Mouse (Mus musculus) liver, embryonic 16.5 days (tissue): ENCODE results near the gene Rnf180. TPM values are rescaled to one million over a fixed set of nuclear protein-coding genes. Genes with fewer than 3 reads are reported as not detected.
A peak's percentile ranks its signal among the peaks of the same experiment; 100 is the strongest.

Source experiments
- ATAC-seq: fragments of 200-750 bp; cut with Nextera tagmentation; 2 replicates; pipeline ENCODE4 v1.8.0; 2017; ENCODE audit warnings: low read depth, mild to moderate bottlenecking, moderate number of reproducible peaks, moderate library complexity
- H3K27ac ChIP-seq: fragments of 300-500 bp; sonication (generic); 2 replicates; pipeline ENCODE4 v1.5.1; 2014; ENCODE audit warnings: mild to moderate bottlenecking, low read length
- H3K27me3 ChIP-seq: fragments of 300-500 bp; sonication (generic); 2 replicates; pipeline ENCODE4 v1.6.1; 2014; ENCODE audit warnings: low read depth, low read length, mixed read lengths; ENCODE audit not compliant: control insufficient read depth, insufficient read depth
- H3K36me3 ChIP-seq: fragments of 300-500 bp; sonication (generic); 2 replicates; pipeline ENCODE4 v1.6.1; 2014; ENCODE audit warnings: mild to moderate bottlenecking; ENCODE audit not compliant: control insufficient read depth, insufficient read depth
- H3K4me1 ChIP-seq: fragments of 300-500 bp; sonication (generic); 2 replicates; pipeline ENCODE4 v1.6.1; 2014; ENCODE audit warnings: low read depth, low read length, mixed read lengths; ENCODE audit not compliant: control insufficient read depth
- H3K4me2 ChIP-seq: fragments of 300-500 bp; sonication (generic); 2 replicates; pipeline ENCODE4 v1.6.1; 2014; ENCODE audit warnings: low read depth, low read length, mixed read lengths
- H3K4me3 ChIP-seq: fragments of 300-500 bp; sonication (generic); 2 replicates; pipeline ENCODE4 v1.5.1; 2014; ENCODE audit warnings: low read depth, mild to moderate bottlenecking, low read length
- H3K9ac ChIP-seq: fragments of 300-500 bp; sonication (generic); 2 replicates; pipeline ENCODE4 v1.6.1; 2014; ENCODE audit warnings: low read depth, low read length
- H3K9me3 ChIP-seq: fragments of 300-500 bp; sonication (generic); replicated peaks from 2 replicates; pipeline ENCODE4 v1.6.1; 2016; ENCODE audit warnings: low read length; ENCODE audit not compliant: control insufficient read depth
- WGBS: fragments of 180-500 bp; shearing (Covaris S2); extraction: QIAGEN DNeasy Blood & Tissue Kit; methylation state at CpG from one replicate; pipeline ENCODE4 v1.1.7; 2014; ENCODE audit not compliant: insufficient replicate concordance; 5-methylcytosine and 5-hydroxymethylcytosine counted together
- polyA plus RNA-seq: library from polyadenylated mRNA; unstranded; fragments of >200 nt; fragmentation: Nextera tagmentation; extraction: Ambion mirVana; gene quantifications from 2 replicates; pipeline ENCODE4 v1.2.1, GENCODE M21; 2015

Gene Rnf180
- polyA plus RNA-seq, 1 experiment from 2014 or later: 0.59 TPM

GRCm38 (mm10) chr13:105132370-105132769 lies 162.2 kb downstream of the Rnf180 start:
- no peak overlapping the region for H3K4me2 ChIP-seq

GRCm38 (mm10) chr13:105130080-105130479 lies 164.5 kb downstream of the Rnf180 start:
- no peaks in the 10 kb centered on the region for H3K27me3 ChIP-seq
- no peaks in the 10 kb centered on the region for H3K9me3 ChIP-seq
- 30% methylated on average over 6 of the region's 6 CpGs for WGBS
- ATAC-seq: peak; percentile 85
- H3K4me2 ChIP-seq: no peak overlapping the region
- no peak overlapping the region for H3K9ac ChIP-seq
- peaks cover 5% of the 10 kb centered on the region; the same call in 1 of the 2 replicates for H3K4me1 ChIP-seq
- no peak overlapping the region for H3K4me3 ChIP-seq
- no peaks in the 10 kb centered on the region for H3K36me3 ChIP-seq
- H3K27ac ChIP-seq: no peak overlapping the region

More at GRCm38 (mm10) chr13:105132370-105132769, 162.2 kb downstream of the Rnf180 start:
- Histone ChIP-seq H3K36me3 (no peaks in the 10 kb centered on the region), H3K27me3 (no peaks in the 10 kb centered on the region), H3K27ac (no peak overlapping the region), H3K4me1 (peaks cover 5% of the 10 kb centered on the region; the same call in 1 of the 2 replicates), H3K4me3 (no peak overlapping the region), H3K9me3 (no peaks in the 10 kb centered on the region), H3K9ac (no peak overlapping the region)
- WGBS: 72% methylated on average over 6 of the region's 6 CpGs
- ATAC-seq: no peak

- no peaks in the 10 kb centered on the region for H3K9me3 ChIP-seq
- H3K27me3 ChIP-seq: no peaks in the 10 kb centered on the region
- no peak for ATAC-seq
- H3K36me3 ChIP-seq: no peaks in the 10 kb centered on the region
- H3K27ac ChIP-seq: no peak overlapping the region
- H3K4me2 ChIP-seq: no peak overlapping the region
- H3K4me3 ChIP-seq: no peak overlapping the region
- no peak overlapping the region for H3K9ac ChIP-seq
- WGBS: 73% methylated on average over 3 of the region's 3 CpGs
- H3K4me1 ChIP-seq: no peaks in the 10 kb centered on the region
Observed at GRCm38 (mm10) chr13:105122092-105122491, 172.5 kb downstream of the Rnf180 start.

GRCm38 (mm10) chr13:105121617-105122016 lies 173.0 kb downstream of the Rnf180 start:
- no peak overlapping the region for H3K4me3 ChIP-seq
- H3K4me2 ChIP-seq: no peak overlapping the region
- no peaks in the 10 kb centered on the region for H3K27me3 ChIP-seq
- H3K4me1 ChIP-seq: no peaks in the 10 kb centered on the region
- no peak overlapping the region for H3K27ac ChIP-seq
- no peaks in the 10 kb centered on the region for H3K36me3 ChIP-seq
- no peaks in the 10 kb centered on the region for H3K9me3 ChIP-seq
- H3K9ac ChIP-seq: no peak overlapping the region
- ATAC-seq: no peak

GRCm38 (mm10) chr13:105111599-105111998 lies 183.0 kb downstream of the Rnf180 start:
- 48% methylated on average over 6 of the region's 6 CpGs for WGBS
- no peaks in the 10 kb centered on the region for H3K27me3 ChIP-seq
- H3K36me3 ChIP-seq: no peaks in the 10 kb centered on the region
- no peaks in the 10 kb centered on the region for H3K4me1 ChIP-seq
- no peak overlapping the region for H3K9ac ChIP-seq
- no peak overlapping the region for H3K4me3 ChIP-seq
- H3K9me3 ChIP-seq: no peaks in the 10 kb centered on the region
- no peak overlapping the region for H3K27ac ChIP-seq
- H3K4me2 ChIP-seq: no peak overlapping the region
- peak; percentile 62; the same call in 1 of the 2 replicates for ATAC-seq

GRCm38 (mm10) chr13:105104385-105104784 lies 190.2 kb downstream of the Rnf180 start:
- no peaks in the 10 kb centered on the region for H3K9me3 ChIP-seq
- ATAC-seq: no peak
- no peak overlapping the region for H3K4me2 ChIP-seq
- no peaks in the 10 kb centered on the region for H3K4me1 ChIP-seq
- no peak overlapping the region for H3K4me3 ChIP-seq
- H3K27ac ChIP-seq: no peak overlapping the region
- WGBS: 53% methylated on average over 2 of the region's 2 CpGs
- H3K27me3 ChIP-seq: no peaks in the 10 kb centered on the region
- no peak overlapping the region for H3K9ac ChIP-seq
- no peaks in the 10 kb centered on the region for H3K36me3 ChIP-seq

GRCm38 (mm10) chr13:105100705-105101104 lies 193.9 kb downstream of the Rnf180 start:
- Histone ChIP-seq H3K4me1 (no peaks in the 10 kb centered on the region), H3K9me3 (no peaks in the 10 kb centered on the region), H3K4me3 (no peak overlapping the region), H3K9ac (no peak overlapping the region), H3K36me3 (no peaks in the 10 kb centered on the region), H3K27ac (no peak overlapping the region), H3K27me3 (no peaks in the 10 kb centered on the region), H3K4me2 (no peak overlapping the region)
- no peak for ATAC-seq
- WGBS: 77% methylated on average over 4 of the region's 4 CpGs

- no peak for ATAC-seq
- Histone ChIP-seq H3K4me3 (no peak overlapping the region), H3K4me2 (no peak overlapping the region), H3K27me3 (no peaks in the 10 kb centered on the region), H3K4me1 (no peaks in the 10 kb centered on the region), H3K9me3 (no peaks in the 10 kb centered on the region), H3K27ac (no peak overlapping the region), H3K9ac (no peak overlapping the region), H3K36me3 (no peaks in the 10 kb centered on the region)
- 58% methylated on average over 2 of the region's 2 CpGs for WGBS
Observed at GRCm38 (mm10) chr13:105096316-105096715, 198.3 kb downstream of the Rnf180 start.

- no peak overlapping the region for H3K27ac ChIP-seq
- no peaks in the 10 kb centered on the region for H3K9me3 ChIP-seq
- H3K4me3 ChIP-seq: no peak overlapping the region
- 66% methylated on average over 3 of the region's 3 CpGs for WGBS
- no peaks in the 10 kb centered on the region for H3K27me3 ChIP-seq
- no peak overlapping the region for H3K9ac ChIP-seq
- H3K4me1 ChIP-seq: no peaks in the 10 kb centered on the region
- ATAC-seq: no peak
- H3K36me3 ChIP-seq: no peaks in the 10 kb centered on the region
- no peak overlapping the region for H3K4me2 ChIP-seq
Observed at GRCm38 (mm10) chr13:105089276-105089675, 205.3 kb downstream of the Rnf180 start.
